Mouse (Mus musculus): ENCODE measurements around the gene Polr2l.

Gene Polr2l

GRCm38 (mm10) chr7:141475805-141476158 lies 850 bp upstream of the Polr2l start:
- Histone ChIP-seq H3K36me3 (ENCODE audit: insufficient read depth, low read length) (peaks cover 30% of the 10 kb centered on the region), H3K4me3 (replicated peaks; ENCODE audit: low read length) (peak overlapping the region; percentile 96), H3K9me3 (ENCODE audit: low read length) (no peaks in the 10 kb centered on the region), H3K27me3 (ENCODE audit: insufficient read depth, low read length) (peaks cover 23% of the 10 kb centered on the region), H3K4me1 (replicated peaks; ENCODE audit: low read depth, low read length) (peaks cover 68% of the 10 kb centered on the region)
- no peak for TF ChIP-seq CTCF (conservative IDR thresholded peaks at IDR 0.05; ENCODE audit: low read length)
- TF ChIP-seq NANOG (IDR thresholded peaks at IDR 0.05; ENCODE audit: borderline replicate concordance, low read length), result no peak
- no peak for TF ChIP-seq POU5F1 (IDR thresholded peaks at IDR 0.05; ENCODE audit: borderline replicate concordance, low read length)

GRCm38 (mm10) chr7:141474160-141474559 lies 772 bp downstream of the Polr2l start:
- TF ChIP-seq NANOG (IDR thresholded peaks at IDR 0.05; ENCODE audit: borderline replicate concordance, low read length), result no peak
- TF ChIP-seq POU5F1 (IDR thresholded peaks at IDR 0.05; ENCODE audit: borderline replicate concordance, low read length), result no peak
- TF ChIP-seq CTCF (conservative IDR thresholded peaks at IDR 0.05; ENCODE audit: low read length), result no peak
- Histone ChIP-seq H3K4me3 (replicated peaks; ENCODE audit: low read length) (peak overlapping the region; percentile 96), H3K36me3 (ENCODE audit: insufficient read depth, low read length) (peaks cover 46% of the 10 kb centered on the region), H3K4me1 (replicated peaks; ENCODE audit: low read depth, low read length) (peaks cover 79% of the 10 kb centered on the region), H3K27me3 (ENCODE audit: insufficient read depth, low read length) (peaks cover 15% of the 10 kb centered on the region), H3K9me3 (ENCODE audit: low read length) (no peaks in the 10 kb centered on the region)

- Histone ChIP-seq H3K4me3 (replicated peaks; ENCODE audit: low read length) (0 out of 2 replicates have a peak overlapping the region, but pooled peaks have one; percentile 96), H3K4me1 (replicated peaks; ENCODE audit: low read depth, low read length) (peaks cover 85% of the 10 kb centered on the region), H3K9me3 (ENCODE audit: low read length) (no peaks in the 10 kb centered on the region), H3K27me3 (ENCODE audit: insufficient read depth, low read length) (peaks cover 14% of the 10 kb centered on the region), H3K36me3 (ENCODE audit: insufficient read depth, low read length) (peaks cover 49% of the 10 kb centered on the region)
- no peak for TF ChIP-seq CTCF (conservative IDR thresholded peaks at IDR 0.05; ENCODE audit: low read length)
- TF ChIP-seq NANOG (IDR thresholded peaks at IDR 0.05; ENCODE audit: borderline replicate concordance, low read length), result no peak
- no peak for TF ChIP-seq POU5F1 (IDR thresholded peaks at IDR 0.05; ENCODE audit: borderline replicate concordance, low read length)
These were observed 2.2 kb downstream of the Polr2l start for GRCm38 (mm10) chr7:141472763-141473162.

DNA sequence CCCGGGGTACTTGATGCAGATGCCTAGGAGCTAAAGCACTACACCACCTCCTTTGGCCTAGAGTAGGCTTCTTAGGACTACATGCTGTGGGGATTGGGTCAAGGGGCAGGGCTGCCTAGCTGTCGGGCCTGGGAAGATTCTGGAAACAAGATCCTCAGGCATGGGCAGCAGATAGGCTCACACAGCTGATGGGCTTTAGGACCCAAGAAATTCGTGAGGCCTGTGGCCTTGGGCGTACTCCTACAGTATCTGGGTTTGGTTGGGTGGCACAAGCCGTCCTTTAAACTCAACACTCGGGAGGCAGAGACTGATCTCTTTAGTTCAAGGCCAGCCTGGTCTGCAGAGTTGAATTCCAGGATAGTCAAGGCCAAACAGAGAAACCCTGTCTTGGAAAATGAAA lies 2.7 kb downstream of the Polr2l start:
- H3K36me3 ChIP-seq (ENCODE audit: insufficient read depth, low read length), result peaks cover 49% of the 10 kb centered on the region
- H3K4me1 ChIP-seq (replicated peaks; ENCODE audit: low read depth, low read length), result peaks cover 84% of the 10 kb centered on the region
- H3K4me3 ChIP-seq (replicated peaks; ENCODE audit: low read length), result no peak overlapping the region
- H3K27me3 ChIP-seq (ENCODE audit: insufficient read depth, low read length), result peaks cover 10% of the 10 kb centered on the region
- no peaks in the 10 kb centered on the region for H3K9me3 ChIP-seq (ENCODE audit: low read length)
- TF ChIP-seq CTCF (conservative IDR thresholded peaks at IDR 0.05; ENCODE audit: low read length) (no peak), POU5F1 (IDR thresholded peaks at IDR 0.05; ENCODE audit: borderline replicate concordance, low read length) (no peak), NANOG (IDR thresholded peaks at IDR 0.05; ENCODE audit: borderline replicate concordance, low read length) (no peak)

DNA sequence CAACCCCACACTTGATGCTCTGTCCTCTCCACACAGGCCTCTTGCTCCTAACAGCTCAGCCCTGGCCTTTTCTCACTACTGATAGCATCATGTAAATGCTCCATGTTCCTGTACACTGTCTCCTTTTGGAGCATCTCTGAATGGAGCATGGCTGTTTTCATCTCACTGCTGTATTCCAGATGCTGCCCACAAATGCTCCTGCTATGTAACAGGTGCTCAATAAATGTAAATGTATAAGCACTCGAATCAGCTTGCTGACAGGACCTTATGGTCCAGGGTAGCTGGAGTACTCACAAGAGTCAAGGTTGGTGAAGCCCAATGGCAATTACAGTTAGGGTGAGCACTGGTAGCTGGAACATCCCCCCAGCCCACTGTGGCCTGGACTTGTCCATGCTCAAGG lies 3.7 kb downstream of the Polr2l start:
- peaks cover 9% of the 10 kb centered on the region for H3K27me3 ChIP-seq (ENCODE audit: insufficient read depth, low read length)
- no peak overlapping the region for H3K4me3 ChIP-seq (replicated peaks; ENCODE audit: low read length)
- no peak for TF ChIP-seq POU5F1 (IDR thresholded peaks at IDR 0.05; ENCODE audit: borderline replicate concordance, low read length)
- no peak for TF ChIP-seq CTCF (conservative IDR thresholded peaks at IDR 0.05; ENCODE audit: low read length)
- TF ChIP-seq NANOG (IDR thresholded peaks at IDR 0.05; ENCODE audit: borderline replicate concordance, low read length), result no peak
- peaks cover 83% of the 10 kb centered on the region for H3K4me1 ChIP-seq (replicated peaks; ENCODE audit: low read depth, low read length)
- H3K36me3 ChIP-seq (ENCODE audit: insufficient read depth, low read length), result peaks cover 49% of the 10 kb centered on the region
- no peaks in the 10 kb centered on the region for H3K9me3 ChIP-seq (ENCODE audit: low read length)

GRCm38 (mm10) chr7:141470637-141470944 lies 4.3 kb downstream of the Polr2l start:
- H3K36me3 ChIP-seq (ENCODE audit: insufficient read depth, low read length), result peaks cover 49% of the 10 kb centered on the region
- TF ChIP-seq NANOG (IDR thresholded peaks at IDR 0.05; ENCODE audit: borderline replicate concordance, low read length) (no peak), CTCF (conservative IDR thresholded peaks at IDR 0.05; ENCODE audit: low read length) (no peak), POU5F1 (IDR thresholded peaks at IDR 0.05; ENCODE audit: borderline replicate concordance, low read length) (no peak)
- peaks cover 83% of the 10 kb centered on the region for H3K4me1 ChIP-seq (replicated peaks; ENCODE audit: low read depth, low read length)
- peak overlapping the region; percentile 93 for H3K4me3 ChIP-seq (replicated peaks; ENCODE audit: low read length)
- H3K9me3 ChIP-seq (ENCODE audit: low read length), result no peaks in the 10 kb centered on the region
- H3K27me3 ChIP-seq (ENCODE audit: insufficient read depth, low read length), result peaks cover 10% of the 10 kb centered on the region

DNA sequence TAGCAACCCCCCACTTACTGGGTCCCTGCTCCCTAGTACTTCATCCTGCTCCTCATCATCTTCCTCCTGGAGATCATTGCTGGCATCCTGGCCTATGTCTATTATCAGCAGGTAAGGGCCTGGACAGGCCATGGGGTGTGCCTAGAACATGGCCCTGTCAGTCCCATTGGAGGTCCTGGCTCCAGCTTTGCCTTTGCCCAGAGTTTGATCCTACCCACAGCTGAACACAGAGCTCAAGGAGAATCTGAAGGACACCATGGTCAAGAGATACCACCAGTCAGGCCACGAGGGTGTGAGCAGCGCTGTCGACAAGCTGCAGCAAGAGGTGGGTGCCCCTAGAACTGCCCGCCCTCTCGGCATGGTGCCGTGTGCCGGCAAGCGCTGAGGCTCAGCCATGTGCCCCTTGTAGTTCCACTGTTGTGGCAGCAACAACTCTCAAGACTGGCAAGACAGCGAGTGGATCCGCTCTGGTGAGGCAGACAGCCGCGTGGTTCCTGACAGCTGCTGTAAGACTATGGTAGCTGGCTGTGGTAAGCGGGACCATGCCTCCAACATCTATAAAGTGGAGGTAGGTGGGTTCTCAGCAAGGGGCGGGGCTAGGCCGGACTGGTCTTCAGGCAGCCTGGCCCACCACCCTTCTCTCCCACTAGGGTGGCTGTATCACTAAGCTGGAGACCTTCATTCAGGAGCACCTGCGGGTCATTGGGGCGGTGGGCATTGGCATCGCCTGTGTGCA lies 4.9 kb downstream of the Polr2l start:
- H3K9me3 ChIP-seq (ENCODE audit: low read length), result no peaks in the 10 kb centered on the region
- peaks cover 49% of the 10 kb centered on the region for H3K36me3 ChIP-seq (ENCODE audit: insufficient read depth, low read length)
- H3K27me3 ChIP-seq (ENCODE audit: insufficient read depth, low read length), result peaks cover 14% of the 10 kb centered on the region
- H3K4me3 ChIP-seq (replicated peaks; ENCODE audit: low read length), result peak overlapping the region; percentile 93
- TF ChIP-seq POU5F1 (IDR thresholded peaks at IDR 0.05; ENCODE audit: borderline replicate concordance, low read length), result no peak
- TF ChIP-seq NANOG (IDR thresholded peaks at IDR 0.05; ENCODE audit: borderline replicate concordance, low read length), result no peak
- no peak for TF ChIP-seq CTCF (conservative IDR thresholded peaks at IDR 0.05; ENCODE audit: low read length)
- H3K4me1 ChIP-seq (replicated peaks; ENCODE audit: low read depth, low read length), result peaks cover 88% of the 10 kb centered on the region

- Histone ChIP-seq H3K4me1 (replicated peaks; ENCODE audit: low read depth, low read length) (peaks cover 95% of the 10 kb centered on the region), H3K27me3 (ENCODE audit: insufficient read depth, low read length) (peaks cover 21% of the 10 kb centered on the region), H3K36me3 (ENCODE audit: insufficient read depth, low read length) (peaks cover 49% of the 10 kb centered on the region), H3K9me3 (ENCODE audit: low read length) (no peaks in the 10 kb centered on the region), H3K4me3 (replicated peaks; ENCODE audit: low read length) (peak overlapping the region; percentile 93)
- TF ChIP-seq NANOG (IDR thresholded peaks at IDR 0.05; ENCODE audit: borderline replicate concordance, low read length) (no peak), POU5F1 (IDR thresholded peaks at IDR 0.05; ENCODE audit: borderline replicate concordance, low read length) (no peak), CTCF (conservative IDR thresholded peaks at IDR 0.05; ENCODE audit: low read length) (no peak)
These were observed 5.6 kb downstream of the Polr2l start for GRCm38 (mm10) chr7:141469352-141469751.
